Mouse (Mus musculus) kidney, adult 2 months (tissue): Measurements from ENCODE around the gene Casp3.

Experiments
- CTCF ChIP-seq: fragments of 200-500 bp; conservative IDR thresholded peaks from 2 replicates; pipeline ENCODE4 v1.5.1; 2011; ENCODE audit warnings: low read depth, mild to moderate bottlenecking, control low read depth, low read length, moderate library complexity, mixed read lengths; ENCODE audit not compliant: insufficient read depth, insufficient read length
- POLR2A ChIP-seq: fragments of 200-500 bp; IDR thresholded peaks from one replicate; pipeline ENCODE4 v1.6.1; 2011; ENCODE audit warnings: low read depth, low read length, control low read depth

GRCm38 (mm10) chr8:46686664-46687336, 69.7 kb downstream of the Casp3 start:
- TF ChIP-seq CTCF, result no peak; the same call in 1 of the 2 replicates
- no peak for TF ChIP-seq POLR2A
